Mouse (Mus musculus): ENCODE data around the gene Tbkbp1. TPM values are rescaled to one million over a fixed set of nuclear protein-coding genes. Genes with fewer than 3 reads are reported as not detected.

Gene Tbkbp1
- polyA plus RNA-seq, 1 experiment, result 94.3 TPM

GRCm38 (mm10) chr11:97120641-97121040 is 30.7 kb downstream of the Tbkbp1 start:
- WGBS, result 45% methylated on average over 3 of the region's 3 CpGs
- DNase-seq, result no peak
- Histone ChIP-seq H3K27ac (ENCODE audit: insufficient read depth, low read length) (no peak overlapping the region), H3K27me3 (ENCODE audit: control insufficient read depth, insufficient read depth, low read length) (no peaks in the 10 kb centered on the region), H3K4me1 (ENCODE audit: control insufficient read depth, insufficient read depth, low read length) (no peaks in the 10 kb centered on the region), H3K4me3 (replicated peaks; ENCODE audit: insufficient read depth, low read depth, low read length) (no peak overlapping the region)
- TF ChIP-seq POLR2A (IDR thresholded peaks at IDR 0.05; ENCODE audit: borderline replicate concordance, insufficient read depth, low read length), result no peak
- TF ChIP-seq CTCF (IDR thresholded peaks at IDR 0.05; ENCODE audit: borderline replicate concordance, insufficient read depth, low read depth, low read length), result no peak

- whole genome bisulfite sequencing, result 55% methylated on average over 10 of the region's 10 CpGs
- H3K27me3 ChIP-seq (ENCODE audit: control insufficient read depth, insufficient read depth, low read length), result no peaks in the 10 kb centered on the region
- DNase-seq, result no peak
- no peaks in the 10 kb centered on the region for H3K4me1 ChIP-seq (ENCODE audit: control insufficient read depth, insufficient read depth, low read length)
- H3K4me3 ChIP-seq (replicated peaks; ENCODE audit: insufficient read depth, low read depth, low read length), result no peak overlapping the region
- H3K27ac ChIP-seq (ENCODE audit: insufficient read depth, low read length), result no peak overlapping the region
- TF ChIP-seq POLR2A (IDR thresholded peaks at IDR 0.05; ENCODE audit: borderline replicate concordance, insufficient read depth, low read length) (no peak), CTCF (IDR thresholded peaks at IDR 0.05; ENCODE audit: borderline replicate concordance, insufficient read depth, low read depth, low read length) (no peak)
Observed at GRCm38 (mm10) chr11:97120221-97120620, 31.1 kb downstream of the Tbkbp1 start.

GRCm38 (mm10) chr11:97115797-97116196 is 35.5 kb downstream of the Tbkbp1 start:
- H3K27me3 ChIP-seq (ENCODE audit: control insufficient read depth, insufficient read depth, low read length), result peaks cover 2% of the 10 kb centered on the region; the same call in 1 of the 2 replicates
- no peaks in the 10 kb centered on the region for H3K4me1 ChIP-seq (ENCODE audit: control insufficient read depth, insufficient read depth, low read length)
- 17% methylated on average over 11 of the region's 11 CpGs for WGBS
- no peak for DNase-seq
- no peak overlapping the region for H3K27ac ChIP-seq (ENCODE audit: insufficient read depth, low read length)
- TF ChIP-seq POLR2A (IDR thresholded peaks at IDR 0.05; ENCODE audit: borderline replicate concordance, insufficient read depth, low read length), result no peak
- H3K4me3 ChIP-seq (replicated peaks; ENCODE audit: insufficient read depth, low read depth, low read length), result no peak overlapping the region

GRCm38 (mm10) chr11:97114671-97115601 is 36.4 kb downstream of the Tbkbp1 start, which contains the start of gene Tbx21:
Gene Tbx21, minus strand, starts transcription at chr11:97115331.
- no peaks in the 10 kb centered on the region for H3K4me1 ChIP-seq (ENCODE audit: control insufficient read depth, insufficient read depth, low read length)
- WGBS, result 1% methylated on average over 87 of the region's 87 CpGs
- H3K4me3 ChIP-seq (replicated peaks; ENCODE audit: insufficient read depth, low read depth, low read length), result no peak within 1 kb of the TSS
- peaks cover 2% of the 10 kb centered on the region; the same call in 1 of the 2 replicates for H3K27me3 ChIP-seq (ENCODE audit: control insufficient read depth, insufficient read depth, low read length)
- no peak for DNase-seq
- TF ChIP-seq POLR2A (IDR thresholded peaks at IDR 0.05; ENCODE audit: borderline replicate concordance, insufficient read depth, low read length) (no peak), CTCF (IDR thresholded peaks at IDR 0.05; ENCODE audit: borderline replicate concordance, insufficient read depth, low read depth, low read length) (no peak)
- no peak within 1 kb of the TSS for H3K27ac ChIP-seq (ENCODE audit: insufficient read depth, low read length)

GRCm38 (mm10) chr11:97112519-97113125 is 38.7 kb downstream of the Tbkbp1 start:
- Histone ChIP-seq H3K4me1 (ENCODE audit: control insufficient read depth, insufficient read depth, low read length) (no peaks in the 10 kb centered on the region), H3K27ac (ENCODE audit: insufficient read depth, low read length) (no peak overlapping the region), H3K27me3 (ENCODE audit: control insufficient read depth, insufficient read depth, low read length) (peaks cover 2% of the 10 kb centered on the region; the same call in 1 of the 2 replicates), H3K4me3 (replicated peaks; ENCODE audit: insufficient read depth, low read depth, low read length) (no peak overlapping the region)
- TF ChIP-seq POLR2A (IDR thresholded peaks at IDR 0.05; ENCODE audit: borderline replicate concordance, insufficient read depth, low read length), result no peak
- no peak for TF ChIP-seq CTCF (IDR thresholded peaks at IDR 0.05; ENCODE audit: borderline replicate concordance, insufficient read depth, low read depth, low read length)
- WGBS, result 85% methylated on average over 9 of the region's 9 CpGs
- no peak for DNase-seq

- Histone ChIP-seq H3K27me3 (ENCODE audit: control insufficient read depth, insufficient read depth, low read length) (no peaks in the 10 kb centered on the region; the same call in 1 of the 2 replicates), H3K27ac (ENCODE audit: insufficient read depth, low read length) (no peak overlapping the region), H3K4me3 (replicated peaks; ENCODE audit: insufficient read depth, low read depth, low read length) (no peak overlapping the region), H3K4me1 (ENCODE audit: control insufficient read depth, insufficient read depth, low read length) (no peaks in the 10 kb centered on the region)
- 84% methylated on average over 16 of the region's 16 CpGs for WGBS
- TF ChIP-seq CTCF (IDR thresholded peaks at IDR 0.05; ENCODE audit: borderline replicate concordance, insufficient read depth, low read depth, low read length), result no peak
- TF ChIP-seq POLR2A (IDR thresholded peaks at IDR 0.05; ENCODE audit: borderline replicate concordance, insufficient read depth, low read length), result no peak
- DNase-seq, result no peak
Observed at GRCm38 (mm10) chr11:97108976-97109375, 42.3 kb downstream of the Tbkbp1 start.

- Histone ChIP-seq H3K4me1 (ENCODE audit: control insufficient read depth, insufficient read depth, low read length) (no peaks in the 10 kb centered on the region), H3K27ac (ENCODE audit: insufficient read depth, low read length) (no peak overlapping the region), H3K4me3 (replicated peaks; ENCODE audit: insufficient read depth, low read depth, low read length) (no peak overlapping the region), H3K27me3 (ENCODE audit: control insufficient read depth, insufficient read depth, low read length) (no peaks in the 10 kb centered on the region)
- 94% methylated on average over 9 of the region's 9 CpGs for WGBS
- DNase-seq, result no peak
- TF ChIP-seq CTCF (IDR thresholded peaks at IDR 0.05; ENCODE audit: borderline replicate concordance, insufficient read depth, low read depth, low read length) (no peak), POLR2A (IDR thresholded peaks at IDR 0.05; ENCODE audit: borderline replicate concordance, insufficient read depth, low read length) (no peak)
Observed at GRCm38 (mm10) chr11:97104091-97104483, 47.2 kb downstream of the Tbkbp1 start.
